Mouse (Mus musculus) thymus, adult 2 months (tissue): ENCODE data around the gene Sncg. TPM values are rescaled to one million over a fixed set of nuclear protein-coding genes. Genes with fewer than 3 reads are reported as not detected.
"Not testable (repeated sequence)": the region's sequence is repeated elsewhere in the genome, so short reads cannot be mapped to it uniquely, and the experiment has no call there.

Experiments
- DNase-seq: peaks from one replicate; pipeline ENCODE4 v3.0.0; 2021
- H3K27ac ChIP-seq: fragments of 200-500 bp; 2 replicates; pipeline ENCODE4 v1.5.1; 2012; ENCODE audit warnings: low read length, control low read depth; ENCODE audit not compliant: control insufficient read depth, insufficient read depth
- H3K27me3 ChIP-seq: fragments of 200-500 bp; 2 replicates; pipeline ENCODE4 v1.6.1; 2012; ENCODE audit warnings: mild to moderate bottlenecking, low read length, moderate library complexity, mixed read lengths; ENCODE audit not compliant: control insufficient read depth, insufficient read depth
- H3K36me3 ChIP-seq: fragments of 200-500 bp; 2 replicates; pipeline ENCODE4 v1.6.1; 2012; ENCODE audit warnings: mild to moderate bottlenecking, low read length, moderate library complexity; ENCODE audit not compliant: control insufficient read depth, insufficient read depth
- H3K4me1 ChIP-seq: fragments of 200-500 bp; replicated peaks from 2 replicates; pipeline ENCODE4 v1.6.1; 2012; ENCODE audit warnings: low read length; ENCODE audit not compliant: control insufficient read depth, insufficient read depth
- H3K4me3 ChIP-seq: fragments of 200-500 bp; 2 replicates; pipeline ENCODE4 v1.5.1; 2012; ENCODE audit warnings: mild to moderate bottlenecking, low read length, control low read depth, moderate library complexity; ENCODE audit not compliant: control insufficient read depth, insufficient read depth
- CTCF ChIP-seq: fragments of 200-500 bp; IDR thresholded peaks from 2 replicates; pipeline ENCODE4 v1.5.1; 2012; ENCODE audit warnings: mild to moderate bottlenecking, control low read depth, low read length, moderate library complexity, borderline replicate concordance; ENCODE audit not compliant: control insufficient read depth, poor library complexity, insufficient read depth; ENCODE audit errors: extremely low read depth
- POLR2A ChIP-seq: fragments of 200-500 bp; IDR thresholded peaks from 2 replicates; pipeline ENCODE4 v1.6.1; 2012; ENCODE audit warnings: mild to moderate bottlenecking, low read length, control low read depth, moderate library complexity; ENCODE audit not compliant: control insufficient read depth, poor library complexity, insufficient read depth; ENCODE audit errors: extremely low read depth
- WGBS: fragments of 180-500 bp; shearing (Covaris S2); methylation state at CpG from one replicate; pipeline ENCODE4 v1.1.7; 2018; 5-methylcytosine and 5-hydroxymethylcytosine counted together
- polyA plus RNA-seq: library from polyadenylated mRNA; depleted of rRNA; stranded (reverse); fragments of >200 nt; gene quantifications from 2 replicates; pipeline ENCODE4 v1.2.3, GENCODE M21; 2012

Gene Sncg
- polyA plus RNA-seq, 1 experiment: 10.2 TPM

GRCm38 (mm10) chr14:34372646-34373045, 1.9 kb downstream of the Sncg start:
- H3K36me3 ChIP-seq: no peaks in the 10 kb centered on the region
- H3K4me3 ChIP-seq: no peak overlapping the region
- peak; percentile 32 for DNase-seq
- TF ChIP-seq CTCF (no peak), POLR2A (no peak)
- no peaks in the 10 kb centered on the region for H3K27me3 ChIP-seq
- H3K4me1 ChIP-seq: no peaks in the 10 kb centered on the region
- 92% methylated on average over 6 of the region's 6 CpGs for WGBS
- no peak overlapping the region for H3K27ac ChIP-seq

DNA sequence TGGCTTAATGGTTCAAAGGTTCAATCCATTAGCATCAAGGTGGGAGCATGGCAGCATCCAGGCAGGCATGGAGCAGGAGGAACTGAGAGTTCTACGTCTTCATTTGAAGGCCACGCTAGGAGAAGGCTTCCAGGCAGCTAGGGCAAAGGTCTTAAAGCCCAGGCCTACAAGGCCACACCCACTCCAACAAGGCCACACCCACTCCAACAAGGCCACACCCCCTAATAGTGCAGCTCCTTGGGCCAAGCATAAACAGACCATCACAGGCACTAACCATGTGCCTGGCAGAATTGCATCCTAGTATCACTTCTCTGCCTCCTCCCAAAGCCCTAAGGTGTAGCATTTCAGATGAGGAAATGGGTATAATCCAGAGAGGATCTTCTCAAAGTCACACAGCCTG, 2.8 kb downstream of the Sncg start:
- no peak for DNase-seq
- Histone ChIP-seq H3K36me3 (no peaks in the 10 kb centered on the region), H3K4me3 (no peak overlapping the region), H3K27me3 (no peaks in the 10 kb centered on the region), H3K27ac (no peak overlapping the region), H3K4me1 (no peaks in the 10 kb centered on the region)
- TF ChIP-seq POLR2A: no peak
- TF ChIP-seq CTCF: no peak
- 91% methylated on average over 2 of the region's 2 CpGs for WGBS

GRCm38 (mm10) chr14:34370921-34371320, 3.7 kb downstream of the Sncg start:
- no peak overlapping the region for H3K27ac ChIP-seq
- DNase-seq: no peak
- no peak for TF ChIP-seq CTCF
- no peak for TF ChIP-seq POLR2A
- H3K36me3 ChIP-seq: no peaks in the 10 kb centered on the region
- 86% methylated on average over 3 of the region's 3 CpGs for WGBS
- no peaks in the 10 kb centered on the region for H3K4me1 ChIP-seq
- H3K4me3 ChIP-seq: no peak overlapping the region
- H3K27me3 ChIP-seq: no peaks in the 10 kb centered on the region

GRCm38 (mm10) chr14:34370203-34370602, 4.4 kb downstream of the Sncg start:
- Histone ChIP-seq H3K4me1 (no peaks in the 10 kb centered on the region), H3K27ac (no peak overlapping the region), H3K36me3 (no peaks in the 10 kb centered on the region), H3K27me3 (no peaks in the 10 kb centered on the region), H3K4me3 (no peak overlapping the region)
- 74% methylated on average over 3 of the region's 3 CpGs for WGBS
- DNase-seq: no peak
- no peak for TF ChIP-seq POLR2A
- no peak for TF ChIP-seq CTCF

GRCm38 (mm10) chr14:34365147-34365507, 9.5 kb downstream of the Sncg start:
- DNase-seq: no peak
- WGBS: 89% methylated on average over 2 of the region's 2 CpGs
- no peak overlapping the region for H3K4me3 ChIP-seq

DNA sequence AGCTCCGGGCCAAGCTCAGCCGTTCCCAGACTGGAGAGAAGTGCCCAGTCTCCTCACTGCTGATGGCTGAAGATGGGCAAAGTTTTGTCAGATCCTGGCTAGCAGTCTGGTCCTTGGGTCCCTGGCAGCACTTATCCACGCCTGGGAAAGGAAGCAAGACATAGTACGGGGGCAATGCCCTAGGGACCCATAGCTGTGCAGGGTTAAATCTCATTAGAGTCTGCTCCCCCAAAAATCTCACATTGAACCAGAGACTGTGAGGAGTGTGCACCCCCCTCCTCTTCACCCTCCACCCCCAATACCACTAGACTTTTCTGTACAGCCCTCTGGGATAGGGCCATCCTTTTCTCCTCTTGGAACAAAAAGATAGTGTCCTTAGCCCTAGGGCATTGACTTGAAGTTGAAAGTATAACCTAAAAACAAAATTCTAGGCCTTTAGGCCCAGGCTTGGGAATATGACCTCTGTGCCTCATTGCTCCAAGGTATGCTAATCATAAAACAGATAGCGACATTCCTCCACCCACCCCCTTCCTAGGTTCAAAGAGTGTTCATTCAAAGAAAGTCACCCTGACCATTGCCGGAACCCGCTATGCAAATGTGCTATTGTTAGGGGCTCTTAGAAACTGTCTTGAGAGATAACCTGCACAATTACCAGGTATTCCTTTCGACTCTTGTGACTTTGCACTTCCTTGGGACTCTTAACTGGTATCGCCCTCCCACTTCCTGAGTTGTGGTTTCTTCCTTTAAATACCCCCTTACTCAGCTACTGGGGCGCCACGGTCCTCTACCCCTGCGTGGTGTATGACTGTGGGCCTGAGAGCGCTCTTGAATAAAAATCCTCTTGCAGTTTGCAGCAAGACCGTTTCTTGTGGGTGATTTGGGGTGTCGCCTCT, 10.1 kb downstream of the Sncg start:
- DNase-seq, H3K4me3 ChIP-seq, H3K27ac ChIP-seq: not testable (repeated sequence)

More at GRCm38 (mm10) chr14:34365147-34365507, 9.5 kb downstream of the Sncg start:
- H3K4me1 ChIP-seq: no peaks in the 10 kb centered on the region
- no peaks in the 10 kb centered on the region for H3K36me3 ChIP-seq
- TF ChIP-seq CTCF: no peak
- TF ChIP-seq POLR2A: no peak
- H3K27ac ChIP-seq: no peak overlapping the region
- no peaks in the 10 kb centered on the region for H3K27me3 ChIP-seq

DNA sequence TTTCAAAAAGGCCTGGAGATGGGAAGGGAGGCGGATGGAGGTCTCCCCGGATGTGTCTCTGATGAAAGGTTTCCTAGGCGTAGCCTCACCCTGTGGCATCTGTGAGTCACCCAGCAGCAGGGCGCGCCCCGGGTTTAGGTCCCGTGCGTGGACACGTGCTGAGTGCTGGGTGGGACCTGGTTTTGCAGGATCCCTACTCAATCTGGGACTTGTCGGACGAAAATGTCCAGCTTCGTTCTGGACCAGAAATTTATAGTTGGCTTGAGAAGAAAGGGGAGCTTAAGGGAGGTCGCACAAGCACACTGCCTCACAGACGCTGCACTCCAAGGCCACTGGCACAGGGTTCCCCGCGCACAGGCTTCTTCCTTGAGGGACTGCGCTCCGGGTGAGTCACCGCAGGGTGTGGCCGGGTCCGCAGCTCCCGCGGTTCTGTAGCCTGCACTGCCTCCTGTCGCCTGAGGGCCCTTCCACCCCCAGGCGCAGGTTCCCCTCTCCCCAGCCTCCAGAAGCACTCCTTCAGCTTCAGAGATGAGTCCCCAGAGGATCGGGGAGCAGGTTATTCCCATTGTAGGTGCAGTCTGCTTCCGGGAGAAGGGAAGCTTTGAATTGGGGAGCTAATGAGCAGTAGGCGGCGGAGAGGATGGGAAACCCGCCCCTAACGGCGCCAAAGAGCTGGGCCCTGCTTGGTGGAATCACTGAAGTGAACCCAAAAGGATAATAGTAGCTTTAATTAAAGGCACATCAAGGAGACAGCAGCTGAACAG, 10.9 kb downstream of the Sncg start:
- DNase-seq: peak; percentile 15
- H3K27ac ChIP-seq: no peak overlapping the region
- 18% methylated on average over 32 of the region's 32 CpGs for WGBS

More for the DNA sequence above, 10.1 kb downstream of the Sncg start:
- 88% methylated on average over 15 of the region's 15 CpGs for WGBS
- H3K27me3 ChIP-seq, H3K36me3 ChIP-seq, H3K4me1 ChIP-seq: not testable (repeated sequence)

More for the DNA sequence above, 10.9 kb downstream of the Sncg start:
- H3K4me3 ChIP-seq: no peak overlapping the region
- H3K4me1 ChIP-seq: no peaks in the 10 kb centered on the region
- no peaks in the 10 kb centered on the region for H3K27me3 ChIP-seq
- TF ChIP-seq CTCF (no peak), POLR2A (no peak)
- H3K36me3 ChIP-seq: no peaks in the 10 kb centered on the region
